Mouse (Mus musculus) bone marrow macrophage, adult 2 months (primary cell): ENCODE data around the gene Fancc.

Experiments used
- CTCF ChIP-seq: IDR thresholded peaks from 2 replicates; pipeline ENCODE4 v1.5.1; 2012; ENCODE audit warnings: low read depth, mild to moderate bottlenecking, low read length, moderate library complexity
- POLR2A ChIP-seq: IDR thresholded peaks from 2 replicates; pipeline ENCODE4 v1.6.1; 2012; ENCODE audit warnings: mild to moderate bottlenecking, low read depth, low read length, borderline replicate concordance

GRCm38 (mm10) chr13:63289687-63290086 is 207.4 kb downstream of the Fancc start:
- no peak for TF ChIP-seq POLR2A
- no peak for TF ChIP-seq CTCF
